Mouse (Mus musculus): ENCODE measurements around the gene Mindy4b-ps.
"Not testable (repeated sequence)": the region's sequence is repeated elsewhere in the genome, so short reads cannot be mapped to it uniquely, and the experiment has no call there.

The Mindy4b-ps gene

GRCm38 (mm10) chr3:58822211-58822610, at the start of gene Mindy4b-ps:
Mindy4b-ps (minus strand) TSS chr3:58822311.
- no peak for DNase-seq (ENCODE audit: low spot score in 2 of 2)

- DNase-seq (ENCODE audit: low spot score in 2 of 2) = not testable (repeated sequence)
These were observed 49.8 kb upstream of the Mindy4b-ps start for GRCm38 (mm10) chr3:58871882-58872281.

- DNase-seq (ENCODE audit: low spot score in 2 of 2) = no peak
These were observed 43.6 kb upstream of the Mindy4b-ps start for GRCm38 (mm10) chr3:58865690-58866089.

GRCm38 (mm10) chr3:58862976-58863375, 40.9 kb upstream of the Mindy4b-ps start:
- no peak for DNase-seq (ENCODE audit: low spot score in 2 of 2)

DNA sequence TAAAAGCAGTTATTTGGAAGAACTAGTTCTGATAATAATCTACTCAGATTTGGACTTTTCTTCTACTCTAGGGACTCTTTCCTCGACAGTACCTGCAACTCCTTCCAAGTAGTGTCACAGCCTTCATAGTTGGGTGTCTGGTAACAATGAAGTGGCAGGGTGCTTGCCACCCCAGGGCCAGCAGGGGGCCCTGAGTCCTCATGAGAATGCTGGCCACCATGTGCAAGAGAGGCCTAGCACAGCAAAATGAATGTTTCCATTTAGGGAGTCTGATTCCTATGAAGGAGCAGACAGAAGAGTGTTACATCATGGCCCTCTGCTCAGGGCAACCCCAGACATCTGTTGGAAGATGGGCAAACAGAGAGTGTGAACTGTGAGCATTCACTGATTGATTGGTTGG, 21.3 kb upstream of the Mindy4b-ps start:
- no peak for DNase-seq (ENCODE audit: low spot score in 2 of 2)

DNA sequence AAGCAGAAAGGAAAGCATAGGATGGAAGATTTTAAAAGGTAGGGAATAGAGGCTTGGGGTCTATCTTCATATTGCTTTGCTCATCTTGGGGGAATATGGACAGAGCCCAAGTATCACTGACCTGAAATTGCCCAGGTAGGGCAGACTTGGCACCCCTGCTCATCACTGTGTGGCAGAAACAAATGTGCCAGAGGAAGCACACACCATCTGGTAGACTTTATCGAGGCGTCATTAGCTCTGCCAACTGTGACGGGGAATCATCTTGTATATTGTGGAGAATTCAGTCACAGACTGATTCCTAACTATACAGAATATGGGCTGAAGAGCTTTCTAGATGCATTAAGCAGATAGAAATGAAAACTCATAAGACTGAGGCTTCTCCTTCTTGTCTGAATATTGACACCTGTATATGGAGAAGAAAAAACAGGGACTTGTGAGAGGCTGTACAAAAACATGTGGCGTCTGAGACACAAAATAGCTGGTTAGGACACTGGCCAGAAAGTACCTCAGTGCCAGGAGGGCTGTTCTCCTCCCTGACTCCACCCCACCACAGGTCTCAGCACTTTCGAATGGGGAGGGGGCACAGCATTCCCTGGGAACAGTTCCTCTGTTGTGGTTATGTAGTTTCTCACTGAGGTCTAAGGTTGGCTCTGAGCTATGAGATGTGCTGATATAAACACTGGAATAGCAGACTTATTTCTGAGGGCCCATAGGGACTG, 11.5 kb upstream of the Mindy4b-ps start:
- no peak for DNase-seq (ENCODE audit: low spot score in 2 of 2)

DNA sequence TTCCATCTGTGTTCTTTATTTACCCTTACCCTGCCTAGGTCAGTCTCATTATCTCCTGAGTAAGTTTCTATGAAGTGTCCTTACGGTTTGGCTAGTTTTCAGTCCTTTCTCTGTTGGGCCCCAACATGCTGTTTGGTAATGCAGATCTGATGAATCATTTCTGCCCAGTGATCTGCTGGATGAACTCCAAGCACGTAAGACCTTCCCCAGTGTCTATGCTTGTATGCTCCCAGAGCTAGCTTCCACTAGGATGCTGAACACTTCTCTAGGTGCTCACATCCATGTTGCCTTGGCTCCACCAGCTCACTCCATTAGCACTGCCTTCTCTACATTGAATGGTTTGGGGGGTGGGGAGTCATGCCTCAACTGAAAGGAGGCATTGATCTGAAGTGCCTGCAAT, 10.8 kb upstream of the Mindy4b-ps start:
- no peak for DNase-seq (ENCODE audit: low spot score in 2 of 2)

DNA sequence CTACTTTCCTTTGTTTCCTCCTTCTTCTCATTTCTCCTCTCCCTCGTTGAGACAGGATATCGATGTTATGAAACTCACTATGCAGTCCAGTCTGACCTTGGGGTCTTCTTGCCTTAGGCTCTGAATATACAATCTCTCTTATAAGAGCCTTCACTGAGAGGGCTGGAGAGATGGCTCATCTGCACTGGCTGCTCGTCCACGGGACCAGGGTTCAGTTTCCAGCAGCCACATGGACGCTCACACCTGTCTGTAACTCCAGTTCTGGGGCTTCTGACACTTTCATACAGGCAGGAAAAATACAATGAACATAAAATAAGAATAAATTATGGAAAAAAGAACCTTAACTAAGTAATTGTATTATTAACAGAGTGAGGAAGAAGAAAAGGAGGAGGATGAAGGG, 9.5 kb upstream of the Mindy4b-ps start:
- no peak for DNase-seq (ENCODE audit: low spot score in 2 of 2)

- DNase-seq (ENCODE audit: low spot score in 2 of 2) = no peak
These were observed 7.8 kb upstream of the Mindy4b-ps start for GRCm38 (mm10) chr3:58829926-58830325.

GRCm38 (mm10) chr3:58828366-58829153, 6.4 kb upstream of the Mindy4b-ps start:
- no peak for DNase-seq (ENCODE audit: low spot score in 2 of 2)

DNA sequence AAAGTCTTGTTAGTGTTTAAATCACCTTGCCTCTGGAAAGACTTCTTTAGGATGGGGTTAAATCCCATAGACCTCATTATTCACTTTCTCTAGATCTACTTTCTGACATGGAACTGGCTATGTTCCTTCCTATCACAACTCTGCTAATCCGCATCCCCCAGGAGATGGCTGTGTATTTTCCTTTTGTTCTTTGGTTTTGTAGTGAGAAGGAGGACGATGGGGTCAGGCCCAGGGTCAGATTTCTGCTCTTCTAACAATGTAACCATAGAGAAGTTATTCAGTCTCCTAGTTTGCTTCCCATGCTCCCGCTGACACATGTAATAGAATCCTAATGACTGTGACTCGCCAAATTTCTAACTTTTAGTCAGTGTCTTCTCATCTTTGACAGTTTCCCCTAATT, 4.2 kb upstream of the Mindy4b-ps start:
- no peak for DNase-seq (ENCODE audit: low spot score in 2 of 2)

GRCm38 (mm10) chr3:58817337-58817736, 4.8 kb downstream of the Mindy4b-ps start:
- no peak for DNase-seq (ENCODE audit: low spot score in 2 of 2)

- no peak for DNase-seq (ENCODE audit: low spot score in 2 of 2)
These were observed 7.9 kb downstream of the Mindy4b-ps start for GRCm38 (mm10) chr3:58814191-58814590.

- no peak for DNase-seq (ENCODE audit: low spot score in 2 of 2)
These were observed 11.8 kb downstream of the Mindy4b-ps start for GRCm38 (mm10) chr3:58810353-58810752.

- no peak for DNase-seq (ENCODE audit: low spot score in 2 of 2)
These were observed 12.8 kb downstream of the Mindy4b-ps start for GRCm38 (mm10) chr3:58809111-58809915.

DNA sequence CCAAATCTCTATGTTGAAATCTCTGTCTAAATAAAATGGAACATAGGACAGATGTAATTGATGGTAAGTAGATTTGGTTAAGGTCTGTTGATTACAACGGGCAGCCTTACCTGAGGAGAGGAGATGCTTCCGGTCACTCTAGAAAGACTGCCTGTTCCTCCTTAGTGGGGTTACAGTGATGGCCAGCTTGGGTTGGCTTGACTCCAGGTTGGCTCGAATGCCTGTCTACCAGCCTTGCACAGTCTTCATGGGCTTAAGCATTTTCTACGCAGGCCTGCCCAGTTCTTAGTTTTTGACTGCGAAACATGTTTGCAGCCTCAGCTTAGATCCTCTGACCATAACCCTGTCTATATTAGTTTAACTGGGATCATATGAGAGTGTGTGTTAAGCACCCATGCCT, 13.5 kb downstream of the Mindy4b-ps start:
- no peak for DNase-seq (ENCODE audit: low spot score in 2 of 2)

- DNase-seq (ENCODE audit: low spot score in 2 of 2) = no peak
These were observed 17.4 kb downstream of the Mindy4b-ps start for GRCm38 (mm10) chr3:58804745-58805144.

GRCm38 (mm10) chr3:58798676-58799075, 23.4 kb downstream of the Mindy4b-ps start:
- DNase-seq (ENCODE audit: low spot score in 2 of 2) = no peak

- DNase-seq (ENCODE audit: low spot score in 2 of 2) = no peak
These were observed 23.9 kb downstream of the Mindy4b-ps start for GRCm38 (mm10) chr3:58798245-58798644.

- no peak for DNase-seq (ENCODE audit: low spot score in 2 of 2)
These were observed 32.6 kb downstream of the Mindy4b-ps start for GRCm38 (mm10) chr3:58789473-58789872.

DNA sequence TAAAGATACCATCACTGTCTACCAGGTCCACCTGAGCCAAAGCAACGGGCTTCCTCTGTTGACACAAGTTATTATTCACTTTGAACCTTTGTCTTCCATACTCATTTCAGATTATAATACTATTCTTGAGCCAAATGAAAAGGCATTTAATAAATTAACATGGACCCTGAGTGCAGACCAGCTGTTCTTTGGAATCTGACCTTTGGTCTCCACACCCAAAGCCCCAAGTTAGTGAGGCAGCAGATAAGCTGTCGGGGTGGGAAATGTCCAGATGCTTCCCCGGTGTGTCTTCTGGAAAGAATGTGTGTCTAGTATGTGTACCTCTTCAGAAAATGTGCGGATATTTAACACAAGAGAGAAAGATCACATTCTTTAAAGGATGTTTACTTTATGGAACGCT, 33.1 kb downstream of the Mindy4b-ps start:
- DNase-seq (ENCODE audit: low spot score in 2 of 2) = no peak

GRCm38 (mm10) chr3:58786470-58786869, 35.6 kb downstream of the Mindy4b-ps start:
- no peak for DNase-seq (ENCODE audit: low spot score in 2 of 2)

Measured in urinary bladder, postnatal 4 days (tissue).